Mouse (Mus musculus) liver, embryonic 14.5 days (tissue): ENCODE results near the gene Gm29609. TPM values are rescaled to one million over a fixed set of nuclear protein-coding genes. Genes with fewer than 3 reads are reported as not detected.
"Not testable (repeated sequence)": the region's sequence is repeated elsewhere in the genome, so short reads cannot be mapped to it uniquely, and the experiment has no call there.

Experiments used
- ATAC-seq: fragments of 200-750 bp; cut with Nextera tagmentation; 2 replicates; pipeline ENCODE4 v1.8.0; 2017; ENCODE audit warnings: moderate number of reproducible peaks, mild to moderate bottlenecking, moderate library complexity; ENCODE audit not compliant: insufficient read depth
- DNase-seq, 3 experiments: peaks; one replicate each; pipeline ENCODE4 v3.0.0-alpha.2; 2012 to 2013; ENCODE audit warnings: low read depth in 3 of 3, low spot score in 3 of 3
- H3K27ac ChIP-seq: fragments of 300-500 bp; sonication (generic); 2 replicates; pipeline ENCODE4 v1.5.1; 2014; ENCODE audit warnings: moderate library complexity, mild to moderate bottlenecking, control low read depth, inconsistent platforms
- H3K27me3 ChIP-seq: fragments of 300-500 bp; sonication (generic); 2 replicates; pipeline ENCODE4 v1.6.1; 2014; ENCODE audit warnings: mild to moderate bottlenecking, low read length, moderate library complexity; ENCODE audit not compliant: control insufficient read depth, insufficient read depth
- H3K36me3 ChIP-seq: fragments of 300-500 bp; sonication (generic); replicated peaks from 2 replicates; pipeline ENCODE4 v1.6.1; 2014; ENCODE audit warnings: low read depth; ENCODE audit not compliant: control insufficient read depth, insufficient read depth
- H3K4me1 ChIP-seq, 2 experiments: fragments of 200-500 bp in 1 of 2; fragments of 300-500 bp in 1 of 2; sonication (generic) in 1 of 2; replicated peaks; 2 replicates each; pipeline ENCODE4 v1.6.1; 2012 to 2014; ENCODE audit warnings: antibody characterized with exemption in 1 of 2, inconsistent platforms in 1 of 2, low read length in 1 of 2; ENCODE audit not compliant: control insufficient read depth in 2 of 2, insufficient read depth in 2 of 2
- H3K4me2 ChIP-seq: fragments of 300-500 bp; sonication (generic); 2 replicates; pipeline ENCODE4 v1.6.1; 2014; ENCODE audit warnings: low read depth, mild to moderate bottlenecking, control low read depth, moderate library complexity
- H3K4me3 ChIP-seq, 2 experiments: fragments of 200-500 bp in 1 of 2; fragments of 300-500 bp in 1 of 2; sonication (generic) in 1 of 2; 2 replicates each; pipeline ENCODE4 v1.5.1; 2012 to 2014; ENCODE audit warnings: low read depth in 2 of 2, low read length in 2 of 2, mild to moderate bottlenecking in 2 of 2, control low read depth in 1 of 2, inconsistent platforms in 1 of 2, moderate library complexity in 1 of 2; ENCODE audit not compliant: insufficient read depth in 1 of 2
- H3K9ac ChIP-seq: fragments of 300-500 bp; sonication (generic); replicated peaks from 2 replicates; pipeline ENCODE4 v1.6.1; 2014; ENCODE audit warnings: mild to moderate bottlenecking, control low read depth, moderate library complexity
- H3K9me3 ChIP-seq: fragments of 300-500 bp; sonication (generic); 2 replicates; pipeline ENCODE4 v1.6.1; 2016; ENCODE audit warnings: low read length, mixed read lengths; ENCODE audit not compliant: control insufficient read depth
- CTCF ChIP-seq: IDR thresholded peaks from 2 replicates; pipeline ENCODE4 v1.5.1; 2016; ENCODE audit warnings: antibody characterized with exemption, low read depth, control low read depth
- EP300 ChIP-seq: IDR thresholded peaks from 2 replicates; pipeline ENCODE4 v1.6.1; 2016; ENCODE audit warnings: antibody characterized with exemption, low read depth
- WGBS: fragments of 180-500 bp; shearing (Covaris S2); extraction: QIAGEN DNeasy Blood & Tissue Kit; methylation state at CpG from one replicate; pipeline ENCODE4 v1.1.7; 2014; ENCODE audit not compliant: insufficient replicate concordance; 5-methylcytosine and 5-hydroxymethylcytosine counted together
- polyA plus RNA-seq, 2 experiments: library from polyadenylated mRNA; depleted of rRNA in 1 of 2; stranded (reverse) in 1 of 2; unstranded in 1 of 2; fragments of >200 nt; fragmentation: Nextera tagmentation in 1 of 2; extraction: Ambion mirVana in 1 of 2; gene quantifications; 2 replicates each; pipeline versions ENCODE4 v1.2.1 to v1.2.3; 2012 to 2014

Gene Gm29609
- polyA plus RNA-seq, 2 experiments = 0.77 to 0.90 TPM

DNA sequence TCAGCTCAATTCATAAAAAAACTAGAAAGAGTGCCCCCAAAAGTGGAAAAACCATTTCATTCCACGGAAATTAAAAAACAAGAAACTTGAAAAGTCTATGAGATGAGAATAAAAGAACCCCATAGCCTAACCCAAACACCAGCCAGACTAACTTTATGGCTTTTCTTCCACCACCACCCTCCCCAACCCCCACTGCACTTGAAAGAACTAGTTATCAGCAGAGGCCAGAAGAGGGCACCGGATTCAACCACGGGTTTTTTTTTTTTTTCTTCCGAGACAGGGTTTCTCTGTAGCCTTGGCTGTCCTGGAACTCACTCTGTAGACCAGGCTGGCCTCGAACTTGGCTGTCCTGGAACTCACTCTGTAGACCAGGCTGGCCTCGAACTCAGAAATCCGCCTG, 38.6 kb upstream of the Gm29609 start:
- Histone ChIP-seq H3K36me3 (peaks cover 8% of the 10 kb centered on the region; the same call in 1 of the 2 replicates), H3K27me3 (no peaks in the 10 kb centered on the region), H3K27ac (peak overlapping the region; percentile 84), H3K9ac (peak overlapping the region; percentile 54), H3K4me3 (peak overlapping the region; percentile 58 to 96; a peak in 3 of 4 replicates), H3K4me2 (peak overlapping the region; percentile 83), H3K4me1 (peaks cover 24 to 25% of the 10 kb centered on the region in 2 experiments), H3K9me3 (no peaks in the 10 kb centered on the region)
- DNase-seq = peak; percentile 73 to 76 (median 74)
- 19% methylated on average over 7 of the region's 7 CpGs for WGBS
- ATAC-seq = peak; percentile 24
- TF ChIP-seq CTCF = peak; percentile 39; the same call in 1 of the 2 replicates
- peak; percentile 71 for TF ChIP-seq EP300

DNA sequence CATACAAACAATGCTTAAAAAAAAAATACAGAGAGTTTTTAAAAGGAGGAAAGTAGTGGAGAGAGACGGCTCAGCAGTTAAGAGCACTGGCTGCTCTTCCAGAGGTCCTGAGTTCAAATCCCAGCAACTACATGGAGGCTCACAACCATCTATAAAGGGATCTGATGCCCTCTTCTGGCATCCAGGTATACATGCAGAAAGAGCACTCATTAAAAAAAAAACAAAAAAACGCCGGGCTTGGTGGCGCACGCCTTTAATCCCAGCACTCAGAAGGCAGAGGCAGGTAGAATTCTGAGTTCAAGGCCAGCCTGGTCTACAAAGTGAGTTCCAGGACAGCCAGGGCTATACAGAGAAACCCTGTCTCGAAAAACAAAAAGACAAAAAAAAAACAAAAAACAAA, 36.8 kb upstream of the Gm29609 start:
- DNase-seq, H3K27ac ChIP-seq, H3K9me3 ChIP-seq, H3K4me2 ChIP-seq, H3K4me3 ChIP-seq, H3K36me3 ChIP-seq, H3K27me3 ChIP-seq, ATAC-seq, H3K9ac ChIP-seq: not testable (repeated sequence)
- peaks cover 23 to 25% of the 10 kb centered on the region in 2 experiments for H3K4me1 ChIP-seq
- WGBS = 66% methylated on average over 6 of the region's 6 CpGs

DNA sequence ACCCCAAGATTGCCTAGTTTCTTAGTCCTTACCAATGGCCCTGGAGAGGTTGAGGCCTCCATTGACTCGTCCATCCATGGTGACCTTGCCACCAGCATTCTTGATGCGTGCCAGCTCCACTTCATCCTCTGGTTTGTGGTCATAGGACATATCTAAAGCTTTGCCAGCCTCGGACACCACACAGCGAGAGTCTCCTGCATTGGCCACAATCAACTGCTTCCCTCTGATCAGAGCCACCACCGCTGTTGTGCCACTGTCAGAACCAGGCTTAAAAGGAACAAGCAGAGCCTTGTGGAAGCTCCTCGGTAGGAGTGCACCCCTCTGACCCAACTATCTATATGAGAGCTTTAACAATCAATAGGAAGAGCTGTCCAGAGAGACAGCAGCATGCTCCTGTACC, 24.7 kb upstream of the Gm29609 start:
- Histone ChIP-seq H3K36me3 (peaks cover 70% of the 10 kb centered on the region), H3K27me3 (no peaks in the 10 kb centered on the region), H3K9me3 (no peaks in the 10 kb centered on the region; the same call in 1 of the 2 replicates), H3K27ac (no peak overlapping the region), H3K4me2 (no peak overlapping the region), H3K4me1 (peaks cover 0 to 3% of the 10 kb centered on the region in 2 experiments; a peak in 3 of 4 replicates), H3K4me3 (no peak overlapping the region), H3K9ac (no peak overlapping the region)
- TF ChIP-seq CTCF = no peak
- TF ChIP-seq EP300 = no peak
- ATAC-seq (no peak), DNase-seq (no peak)
- 87% methylated on average over 6 of the region's 6 CpGs for WGBS

GRCm38 (mm10) chr5:31203866-31204265, 24.2 kb upstream of the Gm29609 start:
- Histone ChIP-seq H3K4me2 (no peak overlapping the region), H3K9ac (no peak overlapping the region), H3K4me3 (no peak overlapping the region), H3K4me1 (peaks cover 0 to 3% of the 10 kb centered on the region in 2 experiments; a peak in 3 of 4 replicates), H3K9me3 (no peaks in the 10 kb centered on the region; the same call in 1 of the 2 replicates), H3K27ac (no peak overlapping the region), H3K36me3 (peaks cover 76% of the 10 kb centered on the region), H3K27me3 (no peaks in the 10 kb centered on the region)
- ATAC-seq = no peak
- WGBS = 77% methylated on average over 2 of the region's 2 CpGs
- TF ChIP-seq EP300 (no peak), CTCF (no peak)
- DNase-seq = no peak

GRCm38 (mm10) chr5:31202933-31203332, 23.2 kb upstream of the Gm29609 start:
- H3K9ac ChIP-seq = no peak overlapping the region
- peak overlapping the region; percentile 61 for H3K4me2 ChIP-seq
- H3K36me3 ChIP-seq = peaks cover 78% of the 10 kb centered on the region
- TF ChIP-seq EP300 = no peak
- no peak for TF ChIP-seq CTCF
- 77% methylated on average over 7 of the region's 7 CpGs for WGBS
- H3K4me1 ChIP-seq = peaks cover 0 to 3% of the 10 kb centered on the region in 2 experiments; a peak in 3 of 4 replicates
- no peaks in the 10 kb centered on the region; the same call in 1 of the 2 replicates for H3K9me3 ChIP-seq
- H3K27ac ChIP-seq = no peak overlapping the region
- peak overlapping the region in 1 of 2 experiments; percentile 77; a peak in 2 of 4 replicates for H3K4me3 ChIP-seq
- DNase-seq = no peak
- no peaks in the 10 kb centered on the region for H3K27me3 ChIP-seq
- ATAC-seq = no peak
